Mouse (Mus musculus): ENCODE data around the gene Nfia. TPM values are rescaled to one million over a fixed set of nuclear protein-coding genes. Genes with fewer than 3 reads are reported as not detected.

The Nfia gene
- polyA plus RNA-seq, 1 experiment from 2014 or later = 23.5 TPM

DNA sequence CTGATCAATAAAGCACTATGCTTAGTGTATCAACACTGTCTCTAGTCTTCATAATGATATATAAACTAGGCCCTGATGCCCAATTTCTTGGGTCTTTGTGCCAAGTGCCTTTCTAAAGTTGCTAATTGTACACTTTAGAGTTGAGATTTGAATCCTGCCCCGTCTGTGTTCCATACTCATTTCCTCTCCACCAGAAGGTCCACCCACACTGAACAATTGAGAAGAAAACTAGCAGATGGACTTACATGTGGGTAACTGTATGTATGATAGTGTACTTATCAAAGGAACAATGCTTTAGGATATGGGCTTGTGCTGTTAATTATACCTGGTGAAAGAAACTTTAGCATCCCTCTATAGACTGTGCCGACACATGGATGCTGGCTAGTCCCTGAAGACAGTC is 80.1 kb downstream of the Nfia start:
- Histone ChIP-seq H3K9me3 (replicated peaks; ENCODE audit: control insufficient read depth, low read length) (no peaks in the 10 kb centered on the region), H3K27ac (replicated peaks; ENCODE audit: low read depth, low read length) (no peak overlapping the region), H3K9ac (replicated peaks; ENCODE audit: low read length) (no peak overlapping the region), H3K4me2 (ENCODE audit: low read depth, low read length) (no peak overlapping the region), H3K36me3 (replicated peaks; ENCODE audit: control insufficient read depth, insufficient read depth, low read depth, low read length) (no peaks in the 10 kb centered on the region), H3K27me3 (ENCODE audit: control insufficient read depth, insufficient read depth, low read length) (no peaks in the 10 kb centered on the region), H3K4me3 (ENCODE audit: low read depth, low read length) (no peak overlapping the region), H3K4me1 (ENCODE audit: control insufficient read depth, insufficient read depth, low read length) (no peaks in the 10 kb centered on the region)
- 92% methylated on average over 2 of the region's 2 CpGs for WGBS
- ATAC-seq (replicated peaks; ENCODE audit: insufficient number of reproducible peaks, low FRiP score, low TSS enrichment, low read depth) (no peak), DNase-seq (ENCODE audit: low spot score) (no peak)

DNA sequence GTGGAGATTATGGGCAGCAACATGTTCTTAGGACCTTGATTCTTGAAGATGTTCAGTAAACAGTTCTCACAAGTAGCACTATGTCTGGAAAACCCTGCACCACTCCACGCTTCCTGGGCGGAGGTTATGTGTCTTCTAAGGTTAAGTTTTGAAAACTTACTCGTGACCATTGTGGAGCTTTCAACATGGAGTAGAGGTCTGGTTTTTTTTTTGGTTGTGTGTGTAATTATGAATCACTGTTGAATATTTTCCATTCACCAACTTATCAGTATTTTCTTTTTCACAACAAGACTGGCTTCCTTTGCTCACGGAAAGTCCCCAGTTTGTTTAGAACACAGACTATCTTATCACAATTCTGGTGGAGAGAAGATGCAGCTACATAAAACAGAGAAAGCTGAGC is 82.2 kb downstream of the Nfia start:
- H3K36me3 ChIP-seq (replicated peaks; ENCODE audit: control insufficient read depth, insufficient read depth, low read depth, low read length) = no peaks in the 10 kb centered on the region
- H3K27ac ChIP-seq (replicated peaks; ENCODE audit: low read depth, low read length) = no peak overlapping the region
- DNase-seq (ENCODE audit: low spot score) (no peak), ATAC-seq (replicated peaks; ENCODE audit: insufficient number of reproducible peaks, low FRiP score, low TSS enrichment, low read depth) (no peak)
- H3K27me3 ChIP-seq (ENCODE audit: control insufficient read depth, insufficient read depth, low read length) = no peaks in the 10 kb centered on the region
- no peaks in the 10 kb centered on the region for H3K4me1 ChIP-seq (ENCODE audit: control insufficient read depth, insufficient read depth, low read length)
- H3K9me3 ChIP-seq (replicated peaks; ENCODE audit: control insufficient read depth, low read length) = no peaks in the 10 kb centered on the region
- no peak overlapping the region for H3K9ac ChIP-seq (replicated peaks; ENCODE audit: low read length)
- no peak overlapping the region for H3K4me3 ChIP-seq (ENCODE audit: low read depth, low read length)
- WGBS = 82% methylated on average over 4 of the region's 4 CpGs
- H3K4me2 ChIP-seq (ENCODE audit: low read depth, low read length) = no peak overlapping the region

- H3K27ac ChIP-seq (replicated peaks; ENCODE audit: low read depth, low read length) = no peak overlapping the region
- H3K4me1 ChIP-seq (ENCODE audit: control insufficient read depth, insufficient read depth, low read length) = no peaks in the 10 kb centered on the region
- H3K36me3 ChIP-seq (replicated peaks; ENCODE audit: control insufficient read depth, insufficient read depth, low read depth, low read length) = no peaks in the 10 kb centered on the region
- no peak overlapping the region for H3K4me2 ChIP-seq (ENCODE audit: low read depth, low read length)
- no peak overlapping the region for H3K9ac ChIP-seq (replicated peaks; ENCODE audit: low read length)
- no peaks in the 10 kb centered on the region for H3K9me3 ChIP-seq (replicated peaks; ENCODE audit: control insufficient read depth, low read length)
- H3K4me3 ChIP-seq (ENCODE audit: low read depth, low read length) = no peak overlapping the region
- WGBS = 92% methylated on average over 8 of the region's 8 CpGs
- DNase-seq (ENCODE audit: low spot score) = no peak
- H3K27me3 ChIP-seq (ENCODE audit: control insufficient read depth, insufficient read depth, low read length) = no peaks in the 10 kb centered on the region
- ATAC-seq (replicated peaks; ENCODE audit: insufficient number of reproducible peaks, low FRiP score, low TSS enrichment, low read depth) = no peak
Measured at GRCm38 (mm10) chr4:97855712-97856420, 83.3 kb downstream of the Nfia start.

- ATAC-seq (replicated peaks; ENCODE audit: insufficient number of reproducible peaks, low FRiP score, low TSS enrichment, low read depth) = no peak
- Histone ChIP-seq H3K27me3 (ENCODE audit: control insufficient read depth, insufficient read depth, low read length) (no peaks in the 10 kb centered on the region), H3K9me3 (replicated peaks; ENCODE audit: control insufficient read depth, low read length) (no peaks in the 10 kb centered on the region)
Measured at GRCm38 (mm10) chr4:97857549-97857948, 85.0 kb downstream of the Nfia start.

GRCm38 (mm10) chr4:97859431-97859830 is 86.9 kb downstream of the Nfia start:
- Histone ChIP-seq H3K9ac (replicated peaks; ENCODE audit: low read length) (no peak overlapping the region), H3K4me2 (ENCODE audit: low read depth, low read length) (no peak overlapping the region), H3K36me3 (replicated peaks; ENCODE audit: control insufficient read depth, insufficient read depth, low read depth, low read length) (no peaks in the 10 kb centered on the region), H3K27ac (replicated peaks; ENCODE audit: low read depth, low read length) (no peak overlapping the region), H3K9me3 (replicated peaks; ENCODE audit: control insufficient read depth, low read length) (no peaks in the 10 kb centered on the region), H3K4me3 (ENCODE audit: low read depth, low read length) (no peak overlapping the region), H3K27me3 (ENCODE audit: control insufficient read depth, insufficient read depth, low read length) (no peaks in the 10 kb centered on the region), H3K4me1 (ENCODE audit: control insufficient read depth, insufficient read depth, low read length) (no peaks in the 10 kb centered on the region)
- DNase-seq (ENCODE audit: low spot score) = no peak
- 67% methylated on average over 4 of the region's 4 CpGs for WGBS
- ATAC-seq (replicated peaks; ENCODE audit: insufficient number of reproducible peaks, low FRiP score, low TSS enrichment, low read depth) = no peak

More at GRCm38 (mm10) chr4:97857549-97857948, 85.0 kb downstream of the Nfia start:
- no peaks in the 10 kb centered on the region for H3K36me3 ChIP-seq (replicated peaks; ENCODE audit: control insufficient read depth, insufficient read depth, low read depth, low read length)
- H3K27ac ChIP-seq (replicated peaks; ENCODE audit: low read depth, low read length) = no peak overlapping the region
- H3K4me1 ChIP-seq (ENCODE audit: control insufficient read depth, insufficient read depth, low read length) = no peaks in the 10 kb centered on the region
- 89% methylated on average over 2 of the region's 2 CpGs for WGBS
- no peak overlapping the region for H3K9ac ChIP-seq (replicated peaks; ENCODE audit: low read length)
- no peak overlapping the region for H3K4me3 ChIP-seq (ENCODE audit: low read depth, low read length)
- H3K4me2 ChIP-seq (ENCODE audit: low read depth, low read length) = no peak overlapping the region
- no peak for DNase-seq (ENCODE audit: low spot score)

GRCm38 (mm10) chr4:97860376-97860775 is 87.8 kb downstream of the Nfia start:
- Histone ChIP-seq H3K9me3 (replicated peaks; ENCODE audit: control insufficient read depth, low read length) (no peaks in the 10 kb centered on the region), H3K4me1 (ENCODE audit: control insufficient read depth, insufficient read depth, low read length) (no peaks in the 10 kb centered on the region), H3K27ac (replicated peaks; ENCODE audit: low read depth, low read length) (no peak overlapping the region), H3K9ac (replicated peaks; ENCODE audit: low read length) (no peak overlapping the region), H3K4me3 (ENCODE audit: low read depth, low read length) (no peak overlapping the region), H3K36me3 (replicated peaks; ENCODE audit: control insufficient read depth, insufficient read depth, low read depth, low read length) (no peaks in the 10 kb centered on the region), H3K4me2 (ENCODE audit: low read depth, low read length) (no peak overlapping the region), H3K27me3 (ENCODE audit: control insufficient read depth, insufficient read depth, low read length) (no peaks in the 10 kb centered on the region)
- 56% methylated on average over 3 of the region's 3 CpGs for WGBS
- no peak for DNase-seq (ENCODE audit: low spot score)
- ATAC-seq (replicated peaks; ENCODE audit: insufficient number of reproducible peaks, low FRiP score, low TSS enrichment, low read depth) = no peak

DNA sequence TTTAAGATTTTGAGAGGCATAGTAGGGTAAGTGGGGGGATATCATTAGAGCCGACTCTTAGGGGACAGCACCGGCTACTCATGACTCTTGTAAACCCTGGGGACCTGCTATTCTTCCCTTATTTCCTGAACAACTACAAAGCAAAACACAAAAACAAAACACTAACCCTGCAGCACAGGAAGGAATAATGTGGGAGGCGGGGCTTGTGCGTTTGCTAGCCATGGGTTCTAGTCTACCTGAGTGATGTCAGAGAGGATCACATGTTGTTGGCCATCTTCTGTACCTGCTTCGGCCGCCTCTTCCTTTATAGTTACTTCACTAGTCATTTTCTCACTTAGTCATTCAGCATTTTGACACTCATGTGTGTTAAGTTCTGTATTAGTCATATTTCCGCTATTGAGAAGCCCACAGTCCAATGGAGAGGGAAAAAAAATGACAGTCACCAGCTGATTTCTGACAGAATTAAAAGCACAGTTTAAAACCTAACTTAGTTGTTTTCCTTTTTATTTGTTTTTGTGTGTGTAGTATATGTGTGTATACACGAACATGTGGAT is 88.3 kb downstream of the Nfia start:
- no peak overlapping the region for H3K4me2 ChIP-seq (ENCODE audit: low read depth, low read length)
- no peaks in the 10 kb centered on the region for H3K4me1 ChIP-seq (ENCODE audit: control insufficient read depth, insufficient read depth, low read length)
- WGBS = 87% methylated on average over 8 of the region's 8 CpGs
- no peak overlapping the region for H3K4me3 ChIP-seq (ENCODE audit: low read depth, low read length)
- no peak overlapping the region for H3K27ac ChIP-seq (replicated peaks; ENCODE audit: low read depth, low read length)
- no peaks in the 10 kb centered on the region for H3K36me3 ChIP-seq (replicated peaks; ENCODE audit: control insufficient read depth, insufficient read depth, low read depth, low read length)
- DNase-seq (ENCODE audit: low spot score) = no peak
- H3K9me3 ChIP-seq (replicated peaks; ENCODE audit: control insufficient read depth, low read length) = no peaks in the 10 kb centered on the region
- ATAC-seq (replicated peaks; ENCODE audit: insufficient number of reproducible peaks, low FRiP score, low TSS enrichment, low read depth) = no peak
- H3K27me3 ChIP-seq (ENCODE audit: control insufficient read depth, insufficient read depth, low read length) = no peaks in the 10 kb centered on the region
- H3K9ac ChIP-seq (replicated peaks; ENCODE audit: low read length) = no peak overlapping the region

DNA sequence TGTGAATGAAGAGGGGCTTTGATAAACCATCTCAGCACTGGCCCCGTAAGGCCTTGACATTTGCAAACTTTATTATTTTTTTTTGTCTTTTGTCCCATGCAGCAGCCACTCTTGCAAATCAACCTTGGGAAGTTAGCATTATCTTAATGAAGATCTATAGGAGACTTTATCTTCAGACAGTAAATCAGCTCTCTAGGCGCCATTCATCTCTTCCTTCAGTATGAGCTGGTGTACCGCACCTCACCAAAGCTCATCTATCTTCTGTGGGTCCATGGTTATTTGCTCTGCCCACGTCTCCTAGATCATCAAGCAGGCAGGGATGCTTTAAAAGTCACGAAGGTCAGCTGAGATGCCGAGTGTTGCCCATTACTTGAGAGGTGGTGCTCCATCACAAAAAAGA is 89.8 kb downstream of the Nfia start:
- Histone ChIP-seq H3K9ac (replicated peaks; ENCODE audit: low read length) (no peak overlapping the region), H3K4me2 (ENCODE audit: low read depth, low read length) (no peak overlapping the region), H3K4me1 (ENCODE audit: control insufficient read depth, insufficient read depth, low read length) (no peaks in the 10 kb centered on the region), H3K9me3 (replicated peaks; ENCODE audit: control insufficient read depth, low read length) (no peaks in the 10 kb centered on the region), H3K4me3 (ENCODE audit: low read depth, low read length) (no peak overlapping the region), H3K27me3 (ENCODE audit: control insufficient read depth, insufficient read depth, low read length) (no peaks in the 10 kb centered on the region), H3K27ac (replicated peaks; ENCODE audit: low read depth, low read length) (no peak overlapping the region), H3K36me3 (replicated peaks; ENCODE audit: control insufficient read depth, insufficient read depth, low read depth, low read length) (no peaks in the 10 kb centered on the region)
- WGBS = 90% methylated on average over 6 of the region's 6 CpGs
- DNase-seq (ENCODE audit: low spot score) (no peak), ATAC-seq (replicated peaks; ENCODE audit: insufficient number of reproducible peaks, low FRiP score, low TSS enrichment, low read depth) (no peak)
